Mouse (Mus musculus) brain, embryonic 18.5 days (tissue): ENCODE measurements around the gene Ptgs1.
A peak's percentile ranks its signal among the peaks of the same experiment; 100 is the strongest.

Source experiments
- DNase-seq: peaks from one replicate; pipeline ENCODE4 v3.0.0-alpha.2; 2012; ENCODE audit warnings: low read depth, low spot score

Ptgs1 gene

GRCm38 (mm10) chr2:36247964-36248363 is 17.7 kb downstream of the Ptgs1 start:
- no peak for DNase-seq

GRCm38 (mm10) chr2:36251156-36251555 is 20.9 kb downstream of the Ptgs1 start:
- DNase-seq: no peak

GRCm38 (mm10) chr2:36252505-36252904 is 22.3 kb downstream of the Ptgs1 start:
- DNase-seq: no peak

GRCm38 (mm10) chr2:36254445-36254844 is 24.2 kb downstream of the Ptgs1 start:
- DNase-seq: no peak

- no peak for DNase-seq
Measured at GRCm38 (mm10) chr2:36256931-36257330, 26.7 kb downstream of the Ptgs1 start.

GRCm38 (mm10) chr2:36259382-36259781 is 29.2 kb downstream of the Ptgs1 start:
- no peak for DNase-seq

- no peak for DNase-seq
Measured at GRCm38 (mm10) chr2:36259798-36260540, 29.7 kb downstream of the Ptgs1 start.

GRCm38 (mm10) chr2:36262025-36262424 is 31.8 kb downstream of the Ptgs1 start:
- DNase-seq: no peak

GRCm38 (mm10) chr2:36269458-36269857 is 39.2 kb downstream of the Ptgs1 start:
- DNase-seq: no peak

GRCm38 (mm10) chr2:36270186-36270585 is 40.0 kb downstream of the Ptgs1 start:
- no peak for DNase-seq

GRCm38 (mm10) chr2:36271085-36271484 is 40.9 kb downstream of the Ptgs1 start:
- DNase-seq: no peak

- no peak for DNase-seq
Measured at GRCm38 (mm10) chr2:36272288-36272950, 42.2 kb downstream of the Ptgs1 start.

GRCm38 (mm10) chr2:36276454-36276853 is 46.2 kb downstream of the Ptgs1 start:
- DNase-seq: peak; percentile 32

GRCm38 (mm10) chr2:36278760-36279159 is 48.5 kb downstream of the Ptgs1 start:
- DNase-seq: no peak

- no peak for DNase-seq
Measured at GRCm38 (mm10) chr2:36281138-36281537, 50.9 kb downstream of the Ptgs1 start.

- DNase-seq: no peak
Measured at GRCm38 (mm10) chr2:36282301-36282700, 52.1 kb downstream of the Ptgs1 start.
